Mouse (Mus musculus): ENCODE results near the gene Prkg1. TPM values are rescaled to one million over a fixed set of nuclear protein-coding genes. Genes with fewer than 3 reads are reported as not detected.
A peak's percentile ranks its signal among the peaks of the same experiment; 100 is the strongest.

The Prkg1 gene
- polyA plus RNA-seq, 1 experiment from 2014 or later: 5.7 TPM

GRCm38 (mm10) chr19:31097857-31098256 is 667.0 kb downstream of the Prkg1 start:
- Histone ChIP-seq H3K27ac (no peak overlapping the region), H3K4me1 (replicated peaks) (no peaks in the 10 kb centered on the region), H3K36me3 (no peaks in the 10 kb centered on the region), H3K27me3 (no peaks in the 10 kb centered on the region), H3K4me2 (no peak overlapping the region), H3K9me3 (no peaks in the 10 kb centered on the region), H3K4me3 (replicated peaks) (no peak overlapping the region), H3K9ac (replicated peaks) (no peak overlapping the region)
- 62% methylated on average over 3 of the region's 3 CpGs for WGBS
- ATAC-seq (ENCODE audit: insufficient number of reproducible peaks, insufficient read depth, low FRiP score, low TSS enrichment, low read depth): no peak

- H3K4me2 ChIP-seq: peak overlapping the region; percentile 85
- peak overlapping the region; percentile 77; the same call in 1 of the 2 replicates for H3K9ac ChIP-seq (replicated peaks)
- H3K27me3 ChIP-seq: no peaks in the 10 kb centered on the region
- WGBS: 95% methylated on average over 8 of the region's 8 CpGs
- H3K27ac ChIP-seq: no peak overlapping the region
- ATAC-seq (ENCODE audit: insufficient number of reproducible peaks, insufficient read depth, low FRiP score, low TSS enrichment, low read depth): no peak
- H3K4me3 ChIP-seq (replicated peaks): peak overlapping the region; percentile 68
- peaks cover 27% of the 10 kb centered on the region for H3K36me3 ChIP-seq
- peaks cover 15% of the 10 kb centered on the region for H3K4me1 ChIP-seq (replicated peaks)
- peaks cover 17% of the 10 kb centered on the region for H3K9me3 ChIP-seq
These were observed 681.1 kb downstream of the Prkg1 start for GRCm38 (mm10) chr19:31083761-31084160.

GRCm38 (mm10) chr19:31082662-31083429 is 682.0 kb downstream of the Prkg1 start, which contains the start of gene Cstf2t:
TSS of gene Cstf2t (plus strand) at chr19:31082837.
- WGBS: 4% methylated on average over 56 of the region's 56 CpGs
- ATAC-seq (ENCODE audit: insufficient number of reproducible peaks, insufficient read depth, low FRiP score, low TSS enrichment, low read depth): peak; percentile 100
- H3K4me3 ChIP-seq (replicated peaks): peak within 1 kb of the TSS; percentile 68

GRCm38 (mm10) chr19:31082226-31082625 is 682.6 kb downstream of the Prkg1 start:
- Histone ChIP-seq H3K9ac (replicated peaks) (no peak overlapping the region), H3K27ac (peak overlapping the region; percentile 73)

More at GRCm38 (mm10) chr19:31082662-31083429, 682.0 kb downstream of the Prkg1 start, which contains the start of gene Cstf2t:
- H3K27me3 ChIP-seq: no peaks in the 10 kb centered on the region
- peak within 1 kb of the TSS; percentile 77 for H3K9ac ChIP-seq (replicated peaks)
- H3K9me3 ChIP-seq: peaks cover 17% of the 10 kb centered on the region
- H3K36me3 ChIP-seq: peaks cover 27% of the 10 kb centered on the region
- H3K27ac ChIP-seq: peak within 1 kb of the TSS; percentile 83
- peaks cover 15% of the 10 kb centered on the region for H3K4me1 ChIP-seq (replicated peaks)
- H3K4me2 ChIP-seq: peak within 1 kb of the TSS; percentile 85

GRCm38 (mm10) chr19:31078241-31078640 is 686.6 kb downstream of the Prkg1 start:
- Histone ChIP-seq H3K4me1 (replicated peaks) (peaks cover 5% of the 10 kb centered on the region; the same call in 1 of the 2 replicates), H3K9me3 (no peaks in the 10 kb centered on the region), H3K27me3 (no peaks in the 10 kb centered on the region), H3K36me3 (no peaks in the 10 kb centered on the region), H3K9ac (replicated peaks) (no peak overlapping the region), H3K4me2 (no peak overlapping the region), H3K27ac (no peak overlapping the region), H3K4me3 (replicated peaks) (no peak overlapping the region)
- no peak for ATAC-seq (ENCODE audit: insufficient number of reproducible peaks, insufficient read depth, low FRiP score, low TSS enrichment, low read depth)
- WGBS: 77% methylated on average over 3 of the region's 3 CpGs

More at GRCm38 (mm10) chr19:31082226-31082625, 682.6 kb downstream of the Prkg1 start:
- no peaks in the 10 kb centered on the region for H3K27me3 ChIP-seq
- H3K4me3 ChIP-seq (replicated peaks): peak overlapping the region; percentile 68
- WGBS: 19% methylated on average over 7 of the region's 7 CpGs
- H3K9me3 ChIP-seq: peaks cover 17% of the 10 kb centered on the region
- H3K4me2 ChIP-seq: peak overlapping the region; percentile 85
- peaks cover 15% of the 10 kb centered on the region for H3K4me1 ChIP-seq (replicated peaks)
- no peak for ATAC-seq (ENCODE audit: insufficient number of reproducible peaks, insufficient read depth, low FRiP score, low TSS enrichment, low read depth)
- H3K36me3 ChIP-seq: peaks cover 27% of the 10 kb centered on the region

GRCm38 (mm10) chr19:31076106-31076505 is 688.7 kb downstream of the Prkg1 start:
- Histone ChIP-seq H3K9me3 (no peaks in the 10 kb centered on the region), H3K9ac (replicated peaks) (no peak overlapping the region), H3K4me3 (replicated peaks) (no peak overlapping the region), H3K27ac (no peak overlapping the region), H3K4me1 (replicated peaks) (0 out of 2 replicates have a peak, but pooled peaks cover 5% of the 10 kb centered on the region), H3K27me3 (no peaks in the 10 kb centered on the region), H3K36me3 (no peaks in the 10 kb centered on the region), H3K4me2 (no peak overlapping the region)
- ATAC-seq (ENCODE audit: insufficient number of reproducible peaks, insufficient read depth, low FRiP score, low TSS enrichment, low read depth): no peak
- WGBS: 82% methylated on average over 4 of the region's 4 CpGs

GRCm38 (mm10) chr19:31074717-31075063 is 690.1 kb downstream of the Prkg1 start:
- Histone ChIP-seq H3K9me3 (no peaks in the 10 kb centered on the region), H3K4me1 (replicated peaks) (0 out of 2 replicates have a peak, but pooled peaks cover 5% of the 10 kb centered on the region), H3K27me3 (no peaks in the 10 kb centered on the region), H3K36me3 (no peaks in the 10 kb centered on the region), H3K4me2 (peak overlapping the region; percentile 1; the same call in 1 of the 2 replicates), H3K27ac (no peak overlapping the region), H3K4me3 (replicated peaks) (no peak overlapping the region), H3K9ac (replicated peaks) (no peak overlapping the region)
- 21% methylated on average over 3 of the region's 3 CpGs for WGBS
- ATAC-seq (ENCODE audit: insufficient number of reproducible peaks, insufficient read depth, low FRiP score, low TSS enrichment, low read depth): no peak

GRCm38 (mm10) chr19:31073959-31074716 is 690.7 kb downstream of the Prkg1 start:
- 57% methylated on average over 24 of the region's 24 CpGs for WGBS
- H3K4me2 ChIP-seq: peak overlapping the region; percentile 1; the same call in 1 of the 2 replicates
- H3K27ac ChIP-seq: no peak overlapping the region
- H3K4me3 ChIP-seq (replicated peaks): no peak overlapping the region
- H3K4me1 ChIP-seq (replicated peaks): 0 out of 2 replicates have a peak, but pooled peaks cover 5% of the 10 kb centered on the region
- H3K9me3 ChIP-seq: no peaks in the 10 kb centered on the region
- no peak overlapping the region for H3K9ac ChIP-seq (replicated peaks)
- H3K27me3 ChIP-seq: no peaks in the 10 kb centered on the region
- no peaks in the 10 kb centered on the region for H3K36me3 ChIP-seq
- no peak for ATAC-seq (ENCODE audit: insufficient number of reproducible peaks, insufficient read depth, low FRiP score, low TSS enrichment, low read depth)

GRCm38 (mm10) chr19:31065206-31065781 is 699.5 kb downstream of the Prkg1 start:
- Histone ChIP-seq H3K4me3 (replicated peaks) (no peak overlapping the region), H3K27ac (no peak overlapping the region), H3K4me2 (no peak overlapping the region), H3K4me1 (replicated peaks) (no peaks in the 10 kb centered on the region), H3K9ac (replicated peaks) (no peak overlapping the region), H3K36me3 (no peaks in the 10 kb centered on the region), H3K27me3 (no peaks in the 10 kb centered on the region), H3K9me3 (no peaks in the 10 kb centered on the region)
- ATAC-seq (ENCODE audit: insufficient number of reproducible peaks, insufficient read depth, low FRiP score, low TSS enrichment, low read depth): no peak
- WGBS: 84% methylated on average over 11 of the region's 11 CpGs

- no peak for ATAC-seq (ENCODE audit: insufficient number of reproducible peaks, insufficient read depth, low FRiP score, low TSS enrichment, low read depth)
- Histone ChIP-seq H3K4me2 (no peak overlapping the region), H3K36me3 (no peaks in the 10 kb centered on the region), H3K4me1 (replicated peaks) (no peaks in the 10 kb centered on the region), H3K4me3 (replicated peaks) (no peak overlapping the region), H3K9ac (replicated peaks) (no peak overlapping the region), H3K27ac (no peak overlapping the region), H3K9me3 (no peaks in the 10 kb centered on the region), H3K27me3 (no peaks in the 10 kb centered on the region)
- 82% methylated on average over 1 of the region's 1 CpGs for WGBS
These were observed 700.1 kb downstream of the Prkg1 start for GRCm38 (mm10) chr19:31064740-31065139.

GRCm38 (mm10) chr19:31046601-31047000 is 718.2 kb downstream of the Prkg1 start:
- no peak for ATAC-seq (ENCODE audit: insufficient number of reproducible peaks, insufficient read depth, low FRiP score, low TSS enrichment, low read depth)

More at GRCm38 (mm10) chr19:31046601-31047000, 718.2 kb downstream of the Prkg1 start:
- WGBS: 93% methylated on average over 4 of the region's 4 CpGs
- no peak overlapping the region for H3K9ac ChIP-seq (replicated peaks)
- no peak overlapping the region for H3K4me2 ChIP-seq
- H3K27me3 ChIP-seq: no peaks in the 10 kb centered on the region
- H3K27ac ChIP-seq: no peak overlapping the region
- no peaks in the 10 kb centered on the region for H3K4me1 ChIP-seq (replicated peaks)
- H3K9me3 ChIP-seq: no peaks in the 10 kb centered on the region
- H3K4me3 ChIP-seq (replicated peaks): no peak overlapping the region
- no peaks in the 10 kb centered on the region for H3K36me3 ChIP-seq

Data from limb, embryonic 12.5 days (tissue).